Mouse (Mus musculus) liver, embryonic 14.5 days (tissue): ENCODE data around the gene Aloxe3. TPM values are rescaled to one million over a fixed set of nuclear protein-coding genes. Genes with fewer than 3 reads are reported as not detected.

ENCODE experiments used
- ATAC-seq: fragments of 200-750 bp; cut with Nextera tagmentation; 2 replicates; pipeline ENCODE4 v1.8.0; 2017; ENCODE audit warnings: moderate number of reproducible peaks, mild to moderate bottlenecking, moderate library complexity; ENCODE audit not compliant: insufficient read depth
- DNase-seq, 3 experiments: peaks; one replicate each; pipeline ENCODE4 v3.0.0-alpha.2; 2012 to 2013; ENCODE audit warnings: low read depth in 3 of 3, low spot score in 3 of 3
- H3K27ac ChIP-seq: fragments of 300-500 bp; sonication (generic); 2 replicates; pipeline ENCODE4 v1.5.1; 2014; ENCODE audit warnings: moderate library complexity, mild to moderate bottlenecking, control low read depth, inconsistent platforms
- H3K27me3 ChIP-seq: fragments of 300-500 bp; sonication (generic); 2 replicates; pipeline ENCODE4 v1.6.1; 2014; ENCODE audit warnings: mild to moderate bottlenecking, low read length, moderate library complexity; ENCODE audit not compliant: control insufficient read depth, insufficient read depth
- H3K36me3 ChIP-seq: fragments of 300-500 bp; sonication (generic); replicated peaks from 2 replicates; pipeline ENCODE4 v1.6.1; 2014; ENCODE audit warnings: low read depth; ENCODE audit not compliant: control insufficient read depth, insufficient read depth
- H3K4me1 ChIP-seq, 2 experiments: fragments of 200-500 bp in 1 of 2; fragments of 300-500 bp in 1 of 2; sonication (generic) in 1 of 2; replicated peaks; 2 replicates each; pipeline ENCODE4 v1.6.1; 2012 to 2014; ENCODE audit warnings: antibody characterized with exemption in 1 of 2, inconsistent platforms in 1 of 2, low read length in 1 of 2; ENCODE audit not compliant: control insufficient read depth in 2 of 2, insufficient read depth in 2 of 2
- H3K4me2 ChIP-seq: fragments of 300-500 bp; sonication (generic); 2 replicates; pipeline ENCODE4 v1.6.1; 2014; ENCODE audit warnings: low read depth, mild to moderate bottlenecking, control low read depth, moderate library complexity
- H3K4me3 ChIP-seq, 2 experiments: fragments of 200-500 bp in 1 of 2; fragments of 300-500 bp in 1 of 2; sonication (generic) in 1 of 2; 2 replicates each; pipeline ENCODE4 v1.5.1; 2012 to 2014; ENCODE audit warnings: low read depth in 2 of 2, low read length in 2 of 2, mild to moderate bottlenecking in 2 of 2, control low read depth in 1 of 2, inconsistent platforms in 1 of 2, moderate library complexity in 1 of 2; ENCODE audit not compliant: insufficient read depth in 1 of 2
- H3K9ac ChIP-seq: fragments of 300-500 bp; sonication (generic); replicated peaks from 2 replicates; pipeline ENCODE4 v1.6.1; 2014; ENCODE audit warnings: mild to moderate bottlenecking, control low read depth, moderate library complexity
- H3K9me3 ChIP-seq: fragments of 300-500 bp; sonication (generic); 2 replicates; pipeline ENCODE4 v1.6.1; 2016; ENCODE audit warnings: low read length, mixed read lengths; ENCODE audit not compliant: control insufficient read depth
- CTCF ChIP-seq: IDR thresholded peaks from 2 replicates; pipeline ENCODE4 v1.5.1; 2016; ENCODE audit warnings: antibody characterized with exemption, low read depth, control low read depth
- EP300 ChIP-seq: IDR thresholded peaks from 2 replicates; pipeline ENCODE4 v1.6.1; 2016; ENCODE audit warnings: antibody characterized with exemption, low read depth
- WGBS: fragments of 180-500 bp; shearing (Covaris S2); extraction: QIAGEN DNeasy Blood & Tissue Kit; methylation state at CpG from one replicate; pipeline ENCODE4 v1.1.7; 2014; ENCODE audit not compliant: insufficient replicate concordance; 5-methylcytosine and 5-hydroxymethylcytosine counted together
- polyA plus RNA-seq, 2 experiments: library from polyadenylated mRNA; depleted of rRNA in 1 of 2; stranded (reverse) in 1 of 2; unstranded in 1 of 2; fragments of >200 nt; fragmentation: Nextera tagmentation in 1 of 2; extraction: Ambion mirVana in 1 of 2; gene quantifications; 2 replicates each; pipeline versions ENCODE4 v1.2.1 to v1.2.3; 2012 to 2014

Gene Aloxe3
- polyA plus RNA-seq, 2 experiments: 0.15 to 0.38 TPM

GRCm38 (mm10) chr11:69107676-69108075, 18.0 kb upstream of the Aloxe3 start:
- Histone ChIP-seq H3K36me3 (peaks cover 8% of the 10 kb centered on the region), H3K4me1 (peaks cover 4 to 17% of the 10 kb centered on the region in 2 experiments), H3K27me3 (no peaks in the 10 kb centered on the region; the same call in 1 of the 2 replicates), H3K27ac (no peak overlapping the region), H3K4me2 (no peak overlapping the region), H3K9ac (no peak overlapping the region), H3K4me3 (no peak overlapping the region), H3K9me3 (no peaks in the 10 kb centered on the region)
- WGBS: 74% methylated on average over 11 of the region's 11 CpGs
- DNase-seq (no peak), ATAC-seq (no peak)
- TF ChIP-seq EP300: no peak
- TF ChIP-seq CTCF: no peak

- H3K36me3 ChIP-seq: peaks cover 8% of the 10 kb centered on the region
- H3K4me2 ChIP-seq: no peak overlapping the region
- H3K9me3 ChIP-seq: no peaks in the 10 kb centered on the region
- TF ChIP-seq EP300 (no peak), CTCF (no peak)
- ATAC-seq: no peak
- H3K9ac ChIP-seq: no peak overlapping the region
- H3K4me1 ChIP-seq: peaks cover 4 to 17% of the 10 kb centered on the region in 2 experiments
- WGBS: 81% methylated on average over 9 of the region's 9 CpGs
- no peak for DNase-seq
- no peaks in the 10 kb centered on the region; the same call in 1 of the 2 replicates for H3K27me3 ChIP-seq
- H3K4me3 ChIP-seq: no peak overlapping the region
- no peak overlapping the region for H3K27ac ChIP-seq
Measured at GRCm38 (mm10) chr11:69108223-69108622, 17.5 kb upstream of the Aloxe3 start.

GRCm38 (mm10) chr11:69109032-69109900, 16.4 kb upstream of the Aloxe3 start:
- Histone ChIP-seq H3K4me2 (peak overlapping the region; percentile 75), H3K27me3 (no peaks in the 10 kb centered on the region; the same call in 1 of the 2 replicates), H3K36me3 (peaks cover 3% of the 10 kb centered on the region; the same call in 1 of the 2 replicates), H3K4me3 (no peak overlapping the region), H3K27ac (no peak overlapping the region), H3K4me1 (peaks cover 4 to 17% of the 10 kb centered on the region in 2 experiments), H3K9me3 (no peaks in the 10 kb centered on the region), H3K9ac (no peak overlapping the region)
- TF ChIP-seq EP300: no peak
- TF ChIP-seq CTCF: no peak
- WGBS: 66% methylated on average over 13 of the region's 13 CpGs
- DNase-seq (no peak), ATAC-seq (no peak)

- Histone ChIP-seq H3K27ac (peak overlapping the region; percentile 28; the same call in 1 of the 2 replicates), H3K4me3 (peak overlapping the region; percentile 58 to 68), H3K9me3 (no peaks in the 10 kb centered on the region), H3K36me3 (peaks cover under 1% of the 10 kb centered on the region; the same call in 1 of the 2 replicates), H3K27me3 (no peaks in the 10 kb centered on the region; the same call in 1 of the 2 replicates), H3K9ac (peak overlapping the region; percentile 50), H3K4me2 (peak overlapping the region; percentile 75), H3K4me1 (peaks cover 4 to 17% of the 10 kb centered on the region in 2 experiments)
- DNase-seq (peak; percentile 79 to 83 (median 82)), ATAC-seq (peak; percentile 81)
- TF ChIP-seq EP300: 0 out of 2 replicates have a peak, but pooled peaks have one; percentile 15
- no peak for TF ChIP-seq CTCF
- WGBS: under 1% methylated on average over 30 of the region's 30 CpGs
Measured at GRCm38 (mm10) chr11:69110319-69111046, 15.2 kb upstream of the Aloxe3 start.
